Mouse (Mus musculus): ENCODE results near the gene Cadps2.

The Cadps2 gene

DNA sequence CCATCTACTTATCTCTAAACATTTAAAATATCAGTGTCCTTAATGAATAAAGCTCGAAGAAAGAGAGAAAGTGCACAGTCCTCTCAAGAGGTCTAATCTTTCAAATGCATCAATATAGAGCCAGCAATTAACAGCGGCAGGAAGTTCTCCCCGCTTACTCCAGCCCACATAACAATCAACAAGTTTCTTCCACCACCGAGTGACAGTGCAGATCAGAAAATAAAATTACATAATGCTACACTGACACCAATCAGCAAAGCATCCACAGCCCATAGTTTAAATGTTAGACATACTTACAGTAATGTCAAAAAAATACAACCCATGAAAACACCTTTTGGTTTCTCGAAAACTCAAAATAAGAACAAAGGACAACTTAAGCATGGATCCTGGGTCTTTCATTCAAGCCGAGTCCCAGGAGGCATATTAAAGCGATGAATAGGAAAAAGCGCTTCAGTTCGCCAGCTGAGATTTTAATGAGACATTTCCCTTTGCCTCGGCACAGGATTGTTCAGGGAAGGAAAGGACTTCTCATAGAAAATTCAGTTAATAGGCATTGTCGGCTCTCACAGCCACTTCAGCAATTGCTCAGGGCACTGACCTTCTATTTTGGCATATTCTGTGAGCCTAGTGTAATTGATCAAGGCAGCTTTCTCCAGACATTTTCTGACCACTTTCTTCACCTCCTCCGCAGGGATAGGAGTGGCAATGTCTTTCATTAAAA, 456.8 kb downstream of the Cadps2 start:
- DNase-seq (ENCODE audit: extremely low read depth, insufficient read length, low spot score) = no peak

DNA sequence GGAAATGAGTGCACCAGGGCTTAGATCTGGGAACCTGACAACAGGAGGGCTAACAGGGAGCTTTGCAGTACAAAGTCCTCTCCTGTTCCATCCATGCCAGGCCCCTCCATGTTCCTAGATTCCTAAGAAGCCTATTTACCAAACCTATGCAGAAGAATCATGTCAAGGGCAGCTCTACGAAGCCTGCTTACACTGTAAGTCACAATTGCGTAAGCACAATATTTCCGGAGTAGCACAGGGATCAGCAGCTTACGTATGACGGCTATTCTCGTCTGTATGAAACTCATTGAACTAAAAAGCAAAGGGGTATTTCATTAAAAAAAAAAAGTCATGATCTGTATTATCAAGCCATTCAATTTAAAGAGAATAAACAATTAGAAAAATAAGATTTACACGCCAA, 462.9 kb downstream of the Cadps2 start:
- no peak for DNase-seq (ENCODE audit: extremely low read depth, insufficient read length, low spot score)

DNA sequence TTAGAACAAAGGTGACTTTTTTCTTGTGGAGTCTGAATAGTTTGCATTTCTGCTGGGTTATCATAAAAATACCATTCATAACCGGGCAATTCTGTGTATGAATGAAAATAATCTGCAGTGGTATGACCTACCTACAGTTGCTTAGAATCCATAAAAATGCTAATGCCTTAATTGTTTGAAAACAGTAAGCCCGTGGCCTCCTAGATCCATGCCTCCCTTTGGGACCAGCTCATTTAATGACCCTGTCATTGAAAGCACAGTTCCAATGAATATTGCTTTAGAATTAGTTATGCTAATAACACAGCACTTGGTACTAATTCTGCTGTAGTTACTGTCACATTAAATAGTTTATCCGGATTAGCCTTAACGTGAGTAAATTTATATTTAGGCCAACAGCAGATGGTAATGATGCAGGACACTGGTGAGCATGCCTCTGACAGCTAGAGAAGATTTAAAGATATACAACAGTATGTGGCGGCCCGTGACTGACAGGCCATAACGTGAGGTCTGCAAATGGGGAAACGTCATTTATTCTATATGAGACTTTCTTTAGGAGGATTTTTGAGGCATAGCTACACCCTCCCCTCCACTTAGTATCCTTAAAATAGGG, 477.3 kb downstream of the Cadps2 start:
- no peak for DNase-seq (ENCODE audit: extremely low read depth, insufficient read length, low spot score)

DNA sequence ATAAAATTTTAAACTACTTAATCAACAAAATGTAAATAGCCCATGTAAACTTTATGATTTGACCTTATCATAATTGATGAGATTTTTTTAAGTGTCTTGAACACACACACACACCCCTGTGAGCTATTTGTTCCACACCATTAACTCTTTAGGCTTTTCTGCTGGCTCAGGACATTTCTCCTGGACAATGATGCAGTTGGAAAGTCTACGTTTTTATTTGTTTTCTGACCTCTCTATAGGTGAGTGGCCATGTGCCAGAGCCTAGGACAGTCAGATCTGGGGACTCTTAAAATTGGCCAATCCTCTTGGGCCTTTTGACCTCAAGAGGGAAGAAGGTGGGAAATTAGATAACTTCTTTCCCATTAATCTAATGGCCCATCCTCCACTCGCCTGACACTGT, 478.6 kb downstream of the Cadps2 start:
- no peak for DNase-seq (ENCODE audit: extremely low read depth, insufficient read length, low spot score)

GRCm38 (mm10) chr6:23356141-23356540, 483.1 kb downstream of the Cadps2 start:
- DNase-seq (ENCODE audit: extremely low read depth, insufficient read length, low spot score) = no peak

- no peak for DNase-seq (ENCODE audit: extremely low read depth, insufficient read length, low spot score)
Measured at GRCm38 (mm10) chr6:23353480-23353879, 485.7 kb downstream of the Cadps2 start.

DNA sequence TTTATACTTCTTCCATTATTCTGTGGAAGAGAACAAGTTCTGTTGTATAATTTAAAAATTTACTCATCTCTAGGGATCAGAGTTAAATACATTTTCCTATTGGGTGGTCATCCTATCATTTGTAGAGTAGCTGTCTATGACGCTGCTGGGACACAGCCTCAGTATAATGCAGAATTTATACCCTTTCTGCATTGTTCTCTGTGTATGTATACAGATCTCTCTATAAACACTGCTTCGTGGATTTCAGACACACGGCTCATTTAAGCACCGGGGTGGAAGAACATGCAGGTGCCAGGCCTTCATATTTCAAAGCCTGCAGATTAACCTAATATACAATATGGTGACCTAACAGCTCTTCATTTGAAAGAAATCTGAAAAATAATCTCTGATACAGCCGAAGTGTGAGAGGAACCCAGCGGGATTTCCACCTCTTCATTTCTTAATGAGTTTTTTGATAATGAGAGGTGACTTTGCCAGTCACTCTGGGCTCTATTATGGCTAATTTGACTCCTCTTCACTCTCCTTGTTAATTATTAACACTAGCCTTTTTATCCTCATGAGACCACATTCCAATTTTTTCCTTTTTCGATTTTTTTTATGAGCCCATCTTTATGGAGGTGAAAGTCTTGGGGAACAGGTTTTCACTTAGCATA, 501.7 kb downstream of the Cadps2 start:
- DNase-seq (ENCODE audit: extremely low read depth, insufficient read length, low spot score) = no peak

GRCm38 (mm10) chr6:23314945-23315344, 524.3 kb downstream of the Cadps2 start:
- no peak for DNase-seq (ENCODE audit: extremely low read depth, insufficient read length, low spot score)

DNA sequence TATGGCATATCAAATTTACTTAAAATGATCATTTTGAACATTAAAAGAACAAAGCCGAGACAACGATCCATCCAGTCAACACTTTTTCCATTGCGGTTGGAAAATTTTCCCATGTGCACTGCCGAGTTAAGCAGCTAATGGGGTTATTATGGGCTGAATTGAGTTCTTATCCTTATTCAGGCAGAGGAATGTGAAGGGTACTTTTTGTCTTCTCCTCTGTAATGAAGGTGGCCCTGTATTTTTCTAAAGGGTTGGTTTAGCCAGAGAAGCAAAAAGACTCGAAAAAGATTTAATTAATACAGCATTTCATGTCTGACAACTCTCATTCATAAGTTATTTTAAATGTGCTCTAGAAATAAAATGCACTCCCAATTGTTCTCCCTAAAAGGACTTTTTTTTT, 524.9 kb downstream of the Cadps2 start:
- DNase-seq (ENCODE audit: extremely low read depth, insufficient read length, low spot score) = no peak

GRCm38 (mm10) chr6:23306046-23306445, 533.2 kb downstream of the Cadps2 start:
- no peak for DNase-seq (ENCODE audit: extremely low read depth, insufficient read length, low spot score)

GRCm38 (mm10) chr6:23298596-23298995, 540.6 kb downstream of the Cadps2 start:
- DNase-seq (ENCODE audit: extremely low read depth, insufficient read length, low spot score) = no peak

DNA sequence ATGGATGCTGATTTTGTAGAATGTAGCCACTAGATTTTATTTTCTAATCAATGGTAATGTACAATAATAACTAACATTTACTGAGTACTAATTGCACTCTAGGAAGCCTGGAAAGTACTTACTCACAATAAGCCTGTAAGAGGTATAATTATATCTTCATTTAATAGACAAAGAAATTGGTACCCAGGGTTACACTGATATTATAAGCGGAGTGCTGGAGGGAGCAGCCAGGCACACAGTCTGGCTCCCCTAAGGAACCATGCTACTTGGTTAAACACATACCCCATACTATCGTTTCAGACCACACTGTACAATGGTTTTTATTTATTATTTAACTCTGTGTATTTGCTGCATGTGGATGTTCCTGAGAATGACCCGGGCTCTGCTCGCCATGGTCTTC, 544.5 kb downstream of the Cadps2 start:
- no peak for DNase-seq (ENCODE audit: extremely low read depth, insufficient read length, low spot score)

DNA sequence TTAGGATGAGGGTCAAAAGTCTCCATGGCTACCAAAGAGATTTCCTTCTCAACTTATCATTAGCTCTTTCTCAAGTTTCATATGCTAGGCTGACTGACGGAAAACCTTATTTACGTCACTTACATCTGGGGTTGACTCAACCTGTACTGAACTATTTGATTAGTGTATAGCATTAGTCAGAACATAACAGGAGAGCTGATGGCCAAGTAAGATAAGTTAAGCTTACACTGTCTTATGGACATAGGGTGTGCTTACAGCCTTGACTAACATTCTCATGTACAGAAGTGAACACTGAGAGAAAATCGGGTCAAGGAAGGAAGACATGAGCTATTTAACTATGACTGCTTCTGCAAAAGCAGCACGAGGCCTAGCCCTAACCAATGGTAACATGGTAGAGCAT, 550.5 kb downstream of the Cadps2 start:
- no peak for DNase-seq (ENCODE audit: extremely low read depth, insufficient read length, low spot score)

- no peak for DNase-seq (ENCODE audit: extremely low read depth, insufficient read length, low spot score)
Measured at GRCm38 (mm10) chr6:23281514-23281820, 557.8 kb downstream of the Cadps2 start.

GRCm38 (mm10) chr6:23280811-23281513, 558.3 kb downstream of the Cadps2 start:
- DNase-seq (ENCODE audit: extremely low read depth, insufficient read length, low spot score) = no peak

DNA sequence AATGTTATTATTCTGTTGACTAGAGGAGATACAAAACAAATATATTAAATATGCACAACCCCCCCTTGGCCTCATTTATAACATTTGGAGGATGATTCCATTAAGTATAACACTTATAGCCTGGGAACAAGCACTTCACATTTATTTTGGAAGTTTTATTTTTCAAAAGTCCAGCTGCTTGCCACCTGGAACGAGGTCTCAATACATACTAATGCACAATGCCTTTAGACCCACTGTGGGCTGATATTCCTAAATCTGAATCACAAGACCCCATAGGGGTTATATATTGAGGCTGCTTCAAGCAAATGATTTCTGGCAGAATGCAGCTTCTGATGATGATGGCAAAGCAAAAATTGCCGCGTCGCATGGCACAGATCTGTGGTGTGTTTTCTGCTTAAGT, 565.7 kb downstream of the Cadps2 start:
- DNase-seq (ENCODE audit: extremely low read depth, insufficient read length, low spot score) = no peak

DNA sequence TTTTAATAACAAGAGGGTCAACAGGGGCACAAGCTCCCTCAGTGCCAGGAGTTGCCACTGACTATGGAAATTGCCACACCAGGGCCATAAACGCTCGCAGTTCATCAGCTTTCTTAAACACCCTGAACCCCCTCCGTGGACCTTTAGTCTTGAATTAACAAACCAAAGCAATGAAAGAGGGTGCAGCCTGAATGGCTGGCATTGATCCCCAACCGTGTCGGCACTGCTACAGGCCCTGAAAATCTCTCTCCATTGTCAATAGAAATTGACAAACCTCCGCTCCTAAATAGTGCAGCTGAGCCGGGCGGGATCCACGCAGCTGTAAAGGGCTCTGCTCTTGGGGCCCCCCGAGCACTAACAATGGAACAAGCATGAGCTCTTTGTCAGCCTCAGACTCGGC, 566.2 kb downstream of the Cadps2 start:
- no peak for DNase-seq (ENCODE audit: extremely low read depth, insufficient read length, low spot score)

GRCm38 (mm10) chr6:23272542-23272941, 566.7 kb downstream of the Cadps2 start:
- no peak for DNase-seq (ENCODE audit: extremely low read depth, insufficient read length, low spot score)

DNA sequence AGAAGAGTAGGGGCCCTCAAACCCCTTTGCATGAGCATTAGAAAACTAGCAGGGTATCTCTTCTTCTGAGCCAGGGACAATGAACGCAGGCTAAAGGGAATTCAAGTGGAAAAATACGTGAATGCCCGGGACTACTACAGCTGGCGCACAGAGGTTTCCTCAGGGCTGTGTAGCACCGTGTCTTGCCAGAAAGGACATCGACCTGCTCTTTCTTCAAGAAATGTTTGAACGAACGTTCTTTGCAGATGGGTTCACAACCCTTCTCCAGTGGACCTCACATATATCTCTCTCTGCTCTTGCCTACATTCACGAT, 578.5 kb downstream of the Cadps2 start:
- no peak for DNase-seq (ENCODE audit: extremely low read depth, insufficient read length, low spot score)

- DNase-seq (ENCODE audit: extremely low read depth, insufficient read length, low spot score) = no peak
Measured at GRCm38 (mm10) chr6:23260016-23260737, 579.0 kb downstream of the Cadps2 start.

DNA sequence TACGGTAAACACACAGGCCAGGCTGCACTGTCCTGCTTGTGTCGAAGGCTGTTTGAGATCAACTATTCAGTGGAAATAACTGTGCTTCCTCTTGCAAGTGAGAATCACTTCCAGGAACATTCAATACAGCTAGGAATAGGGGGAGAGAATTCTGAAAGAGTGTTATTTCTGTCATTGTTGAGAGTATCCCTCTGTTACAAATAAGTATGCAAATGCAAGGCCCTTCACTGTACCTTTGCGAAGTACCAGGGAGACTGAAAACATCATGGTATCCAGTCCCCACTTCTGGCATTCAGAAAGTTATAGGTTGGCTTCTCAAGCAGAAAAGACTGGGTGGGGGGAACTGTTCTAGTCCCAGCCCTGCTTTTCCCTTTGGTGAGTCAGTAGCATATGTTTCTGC, 581.2 kb downstream of the Cadps2 start:
- no peak for DNase-seq (ENCODE audit: extremely low read depth, insufficient read length, low spot score)

Data from 3134 (cell line).